Mouse (Mus musculus): ENCODE results near the gene Ptpn9. TPM values are rescaled to one million over a fixed set of nuclear protein-coding genes. Genes with fewer than 3 reads are reported as not detected.

Gene Ptpn9
- polyA plus RNA-seq, 1 experiment from 2014 or later: 13.4 TPM

GRCm38 (mm10) chr9:57073790-57074094 is 79.0 kb downstream of the Ptpn9 start:
- Histone ChIP-seq H3K4me2 (peak overlapping the region; percentile 84), H3K4me1 (replicated peaks) (peaks cover 36% of the 10 kb centered on the region), H3K9ac (peak overlapping the region; percentile 67), H3K4me3 (peak overlapping the region; percentile 92), H3K27me3 (no peaks in the 10 kb centered on the region), H3K36me3 (no peaks in the 10 kb centered on the region), H3K9me3 (replicated peaks) (no peaks in the 10 kb centered on the region), H3K27ac (peak overlapping the region; percentile 100)
- ATAC-seq (replicated peaks; ENCODE audit: insufficient number of reproducible peaks, insufficient read depth, low FRiP score, low read depth): no peak
- under 1% methylated on average over 15 of the region's 15 CpGs for WGBS

GRCm38 (mm10) chr9:57074171-57074821 is 79.6 kb downstream of the Ptpn9 start:
- H3K4me2 ChIP-seq: peak overlapping the region; percentile 84
- H3K9ac ChIP-seq: peak overlapping the region; percentile 67
- no peak for ATAC-seq (replicated peaks; ENCODE audit: insufficient number of reproducible peaks, insufficient read depth, low FRiP score, low read depth)
- 4% methylated on average over 21 of the region's 21 CpGs for WGBS
- H3K36me3 ChIP-seq: no peaks in the 10 kb centered on the region
- peaks cover 36% of the 10 kb centered on the region for H3K4me1 ChIP-seq (replicated peaks)
- H3K27me3 ChIP-seq: no peaks in the 10 kb centered on the region
- H3K27ac ChIP-seq: peak overlapping the region; percentile 100
- no peaks in the 10 kb centered on the region for H3K9me3 ChIP-seq (replicated peaks)
- peak overlapping the region; percentile 92 for H3K4me3 ChIP-seq

- Histone ChIP-seq H3K27ac (peak overlapping the region; percentile 100), H3K36me3 (no peaks in the 10 kb centered on the region), H3K4me3 (peak overlapping the region; percentile 92), H3K4me1 (replicated peaks) (peaks cover 36% of the 10 kb centered on the region), H3K27me3 (no peaks in the 10 kb centered on the region), H3K9me3 (replicated peaks) (no peaks in the 10 kb centered on the region), H3K4me2 (peak overlapping the region; percentile 84), H3K9ac (peak overlapping the region; percentile 67)
- no peak for ATAC-seq (replicated peaks; ENCODE audit: insufficient number of reproducible peaks, insufficient read depth, low FRiP score, low read depth)
- WGBS: 6% methylated on average over 17 of the region's 17 CpGs
Observed at GRCm38 (mm10) chr9:57074822-57075603, 80.3 kb downstream of the Ptpn9 start.

- peak; percentile 81 for ATAC-seq (replicated peaks; ENCODE audit: insufficient number of reproducible peaks, insufficient read depth, low FRiP score, low read depth)
- Histone ChIP-seq H3K36me3 (no peaks in the 10 kb centered on the region), H3K4me2 (peak overlapping the region; percentile 86), H3K27ac (peak overlapping the region; percentile 100), H3K4me1 (replicated peaks) (peaks cover 29% of the 10 kb centered on the region), H3K9ac (peak overlapping the region; percentile 87), H3K9me3 (replicated peaks) (no peaks in the 10 kb centered on the region), H3K4me3 (peak overlapping the region; percentile 92), H3K27me3 (no peaks in the 10 kb centered on the region)
- under 1% methylated on average over 43 of the region's 43 CpGs for WGBS
Observed at GRCm38 (mm10) chr9:57075681-57076381, 81.1 kb downstream of the Ptpn9 start.

GRCm38 (mm10) chr9:57076701-57077660 is 82.3 kb downstream of the Ptpn9 start:
- ATAC-seq (replicated peaks; ENCODE audit: insufficient number of reproducible peaks, insufficient read depth, low FRiP score, low read depth): peak; percentile 32

GRCm38 (mm10) chr9:57082236-57082635 is 87.5 kb downstream of the Ptpn9 start:
- H3K4me2 ChIP-seq: no peak overlapping the region
- no peak for ATAC-seq (replicated peaks; ENCODE audit: insufficient number of reproducible peaks, insufficient read depth, low FRiP score, low read depth)
- H3K4me3 ChIP-seq: no peak overlapping the region
- H3K9me3 ChIP-seq (replicated peaks): no peaks in the 10 kb centered on the region
- H3K4me1 ChIP-seq (replicated peaks): peaks cover 11% of the 10 kb centered on the region
- no peak overlapping the region for H3K9ac ChIP-seq
- WGBS: 83% methylated on average over 3 of the region's 3 CpGs
- H3K27me3 ChIP-seq: no peaks in the 10 kb centered on the region
- no peak overlapping the region for H3K27ac ChIP-seq
- peaks cover 9% of the 10 kb centered on the region; the same call in 1 of the 2 replicates for H3K36me3 ChIP-seq

More at GRCm38 (mm10) chr9:57076701-57077660, 82.3 kb downstream of the Ptpn9 start:
- Histone ChIP-seq H3K9me3 (replicated peaks) (no peaks in the 10 kb centered on the region), H3K9ac (peak overlapping the region; percentile 87), H3K27ac (peak overlapping the region; percentile 100), H3K36me3 (no peaks in the 10 kb centered on the region), H3K4me3 (peak overlapping the region; percentile 92), H3K27me3 (no peaks in the 10 kb centered on the region), H3K4me2 (peak overlapping the region; percentile 86), H3K4me1 (replicated peaks) (peaks cover 23% of the 10 kb centered on the region)
- under 1% methylated on average over 66 of the region's 72 CpGs for WGBS

Other genes with a start within 250 kb of the Ptpn9 start
- gene Lingo1, start 198.5 kb upstream of the Ptpn9 start, polyA plus RNA-seq (2015; fragmentation: Nextera tagmentation; extraction: Ambion mirVana): 2.3 and 3.2 TPM in 2 replicates
- 0.38 and 0.62 TPM in 2 replicates for gene Odf3l1, start 130.2 kb upstream of the Ptpn9 start, polyA plus RNA-seq (2015; fragmentation: Nextera tagmentation; extraction: Ambion mirVana)
- 28.9 and 38.3 TPM in 2 replicates for gene Cspg4, start 129.9 kb upstream of the Ptpn9 start, polyA plus RNA-seq (2015; fragmentation: Nextera tagmentation; extraction: Ambion mirVana)
- 7.0 and 9.5 TPM in 2 replicates for gene Snx33, start 66.6 kb upstream of the Ptpn9 start, polyA plus RNA-seq (2015; fragmentation: Nextera tagmentation; extraction: Ambion mirVana)
- gene Imp3, start 57.4 kb upstream of the Ptpn9 start, polyA plus RNA-seq (2015; fragmentation: Nextera tagmentation; extraction: Ambion mirVana): 61.4 and 63.4 TPM in 2 replicates
- gene Snupn, start 44.0 kb upstream of the Ptpn9 start, polyA plus RNA-seq (2015; fragmentation: Nextera tagmentation; extraction: Ambion mirVana): 14.4 and 17.9 TPM in 2 replicates
- 15.7 and 24.4 TPM in 2 replicates for gene Sin3a, start 77.1 kb downstream of the Ptpn9 start, polyA plus RNA-seq (2015; fragmentation: Nextera tagmentation; extraction: Ambion mirVana)
- gene Man2c1, start 135.8 kb downstream of the Ptpn9 start, polyA plus RNA-seq (2015; fragmentation: Nextera tagmentation; extraction: Ambion mirVana): 45.6 and 65.5 TPM in 2 replicates
- gene Neil1, start 153.4 kb downstream of the Ptpn9 start, polyA plus RNA-seq (2015; fragmentation: Nextera tagmentation; extraction: Ambion mirVana): 5.7 and 7.0 TPM in 2 replicates
- 57.7 and 73.4 TPM in 2 replicates for gene Commd4, start 163.4 kb downstream of the Ptpn9 start, polyA plus RNA-seq (2015; fragmentation: Nextera tagmentation; extraction: Ambion mirVana)
- not detected in 2 replicates for gene Trcg1, start 241.6 kb downstream of the Ptpn9 start, polyA plus RNA-seq (2015; fragmentation: Nextera tagmentation; extraction: Ambion mirVana)

Measured in heart, embryonic 15.5 days (tissue).